Mouse (Mus musculus): ENCODE measurements around the gene Cep250.
"Not testable (repeated sequence)": the region's sequence is repeated elsewhere in the genome, so short reads cannot be mapped to it uniquely, and the experiment has no call there.

The Cep250 gene

GRCm38 (mm10) chr2:155956134-155957059 lies at the start of gene Cep250:
Gene Cep250, plus strand, starts transcription at chr2:155956458.
- DNase-seq (ENCODE audit: low spot score in 2 of 2), result peak; percentile 73 to 80

DNA sequence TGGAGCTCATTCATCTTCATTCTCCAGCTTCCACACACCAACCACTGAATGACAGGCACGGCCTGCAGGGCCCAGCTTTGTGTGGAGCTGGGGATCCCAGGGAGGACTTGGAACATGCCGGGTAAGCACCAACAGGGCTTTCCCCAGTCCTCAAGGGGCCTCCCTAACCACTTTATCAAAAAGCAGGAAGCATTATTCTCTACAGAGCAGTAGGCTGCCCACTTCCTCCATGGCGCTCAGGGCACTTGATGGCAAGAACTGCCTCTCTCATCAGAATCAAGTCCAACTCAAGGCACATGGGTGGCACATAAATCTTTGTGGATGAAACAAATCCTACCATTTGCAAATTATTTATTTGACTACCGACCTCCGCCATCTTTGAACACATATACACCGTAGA lies 41.6 kb upstream of the Cep250 start:
- no peak for DNase-seq (ENCODE audit: low spot score in 2 of 2)

GRCm38 (mm10) chr2:155923143-155923542 lies 33.1 kb upstream of the Cep250 start:
- no peak for DNase-seq (ENCODE audit: low spot score in 2 of 2)

- not testable (repeated sequence) for DNase-seq (ENCODE audit: low spot score in 2 of 2)
Measured at GRCm38 (mm10) chr2:155925213-155925612, 31.0 kb upstream of the Cep250 start.

GRCm38 (mm10) chr2:155928711-155929345 lies 27.4 kb upstream of the Cep250 start:
- DNase-seq (ENCODE audit: low spot score in 2 of 2), result no peak

- DNase-seq (ENCODE audit: low spot score in 2 of 2), result peak; percentile 93
Measured at GRCm38 (mm10) chr2:155929531-155930442, 26.5 kb upstream of the Cep250 start, which contains the start of gene Uqcc1. Gene Uqcc1, minus strand, starts transcription at chr2:155930310.

DNA sequence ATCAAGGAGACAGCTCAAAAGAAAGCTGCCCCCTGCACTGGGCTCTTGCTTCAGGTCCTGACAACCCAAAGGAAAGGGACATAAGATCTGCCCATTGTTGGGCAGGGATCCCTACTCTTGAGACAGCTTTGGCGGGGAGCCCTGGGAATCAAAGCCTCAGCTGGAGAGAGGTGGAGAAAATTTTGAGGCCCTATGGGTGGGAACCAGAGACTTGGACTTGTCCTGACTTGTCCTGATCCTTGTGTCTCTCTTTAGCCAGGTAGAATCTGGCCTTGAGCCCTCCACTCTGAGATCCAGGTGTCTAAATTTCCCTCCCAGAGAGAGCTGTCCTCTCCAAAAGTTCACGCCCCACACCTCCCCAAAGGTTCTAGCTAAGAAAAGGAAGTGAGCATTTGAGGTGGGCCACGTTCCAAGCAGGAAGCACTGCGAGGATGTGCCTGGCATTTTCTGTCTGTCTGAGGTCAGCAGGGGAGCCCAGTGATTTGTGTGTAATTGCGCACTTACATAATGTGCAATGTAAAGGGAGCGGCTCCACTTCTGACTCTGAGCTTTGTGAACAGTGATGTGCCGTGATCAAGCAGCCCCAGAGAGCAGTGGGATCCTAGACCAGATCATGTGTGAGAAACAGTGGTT lies 16.2 kb upstream of the Cep250 start:
- DNase-seq (ENCODE audit: low spot score in 2 of 2), result no peak

DNA sequence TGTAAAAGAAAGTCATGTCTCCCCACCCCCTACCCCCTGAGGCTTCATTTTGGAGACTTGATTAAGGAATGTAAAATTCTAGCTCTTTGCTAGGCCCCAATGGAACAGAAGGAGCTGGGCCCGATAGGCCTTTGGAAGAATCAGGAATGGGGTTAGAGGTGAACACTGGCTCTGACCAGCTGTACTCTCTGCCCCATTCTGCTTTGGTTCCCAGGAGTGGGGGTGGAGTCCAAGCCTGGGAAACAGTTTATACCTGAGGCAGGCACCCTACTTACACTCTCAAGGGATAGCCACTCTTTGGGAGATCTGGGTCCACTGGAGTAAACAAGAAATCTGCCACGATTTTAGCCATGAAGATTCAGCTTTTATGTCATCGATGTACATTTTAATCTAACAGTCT lies 15.6 kb upstream of the Cep250 start, which contains the start of gene Gm15557:
Gene Gm15557 (plus strand): TSS at position 48 of the 400 bp plus-strand sequence.
- no peak for DNase-seq (ENCODE audit: low spot score in 2 of 2)

DNA sequence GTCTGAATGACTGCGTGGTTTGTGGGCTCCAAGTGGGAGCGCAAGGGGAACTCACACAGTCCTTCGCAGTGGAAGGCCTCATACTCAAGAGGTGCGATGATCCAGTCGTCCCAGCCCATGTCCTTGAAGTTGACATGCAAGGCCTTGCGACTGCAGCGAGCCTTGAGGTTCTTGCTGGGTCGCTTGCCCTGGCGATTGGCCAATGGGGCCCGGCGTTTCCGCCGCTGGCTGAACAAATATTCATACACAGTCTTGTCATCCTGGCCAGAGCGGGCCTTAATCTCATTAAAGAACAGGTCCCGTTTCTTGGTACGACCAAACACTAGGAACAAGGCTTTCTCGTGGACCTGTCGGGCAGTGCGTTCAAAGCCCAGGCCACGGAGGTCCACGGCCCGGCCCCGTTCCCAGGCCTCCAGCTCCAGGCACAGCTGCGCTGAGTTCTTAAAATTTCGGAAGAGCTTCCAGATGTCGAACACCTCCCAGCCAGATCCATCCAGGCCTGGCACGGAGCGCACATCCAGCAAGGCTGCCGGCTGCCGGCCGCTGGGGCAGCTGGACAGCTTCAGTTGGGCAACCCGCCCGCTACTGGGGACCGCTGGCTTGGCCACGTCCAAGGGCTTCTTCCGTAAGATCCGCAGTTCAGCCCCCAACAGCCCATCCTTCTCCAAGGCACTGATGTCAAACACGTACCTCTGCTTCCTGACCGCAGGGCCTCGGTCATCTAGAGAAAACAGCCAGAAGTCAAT lies 14.4 kb upstream of the Cep250 start:
- DNase-seq (ENCODE audit: low spot score in 2 of 2), result no peak

DNA sequence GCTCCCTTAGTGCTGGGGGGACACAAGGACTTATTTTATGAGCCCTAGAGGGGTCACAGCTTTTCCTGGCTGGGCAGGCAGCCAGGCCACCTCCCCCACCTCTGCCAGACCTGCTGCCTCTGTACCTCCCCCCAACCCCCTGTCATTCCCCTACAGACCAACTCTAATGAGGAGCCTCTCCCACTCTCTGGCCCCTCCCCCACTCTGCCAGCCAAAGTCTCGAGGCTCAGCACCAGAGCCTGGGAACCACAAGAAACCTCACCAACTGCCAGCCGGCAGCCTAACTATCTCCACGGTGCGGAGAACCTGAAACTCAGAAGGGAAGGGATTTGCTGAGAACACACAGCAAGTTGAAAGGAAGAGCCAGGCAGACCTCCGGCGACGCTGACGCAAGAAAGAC lies 12.8 kb upstream of the Cep250 start:
- DNase-seq (ENCODE audit: low spot score in 2 of 2), result no peak

GRCm38 (mm10) chr2:155944685-155945084 lies 11.6 kb upstream of the Cep250 start:
- DNase-seq (ENCODE audit: low spot score in 2 of 2), result no peak

- DNase-seq (ENCODE audit: low spot score in 2 of 2), result peak; percentile 29 to 31
Measured at GRCm38 (mm10) chr2:155945124-155945523, 11.1 kb upstream of the Cep250 start, which contains the start of gene Gdf5. Gene Gdf5, minus strand, starts transcription at chr2:155945367.

GRCm38 (mm10) chr2:155945580-155945979 lies 10.7 kb upstream of the Cep250 start:
- DNase-seq (ENCODE audit: low spot score in 2 of 2), result no peak

GRCm38 (mm10) chr2:155946069-155946468 lies 10.2 kb upstream of the Cep250 start:
- DNase-seq (ENCODE audit: low spot score in 2 of 2), result peak; percentile 34 to 70

GRCm38 (mm10) chr2:155946499-155946898 lies 9.8 kb upstream of the Cep250 start:
- DNase-seq (ENCODE audit: low spot score in 2 of 2), result no peak

- DNase-seq (ENCODE audit: low spot score in 2 of 2), result no peak
Measured at GRCm38 (mm10) chr2:155947390-155948002, 8.8 kb upstream of the Cep250 start.

GRCm38 (mm10) chr2:155949362-155949761 lies 6.9 kb upstream of the Cep250 start:
- DNase-seq (ENCODE audit: low spot score in 2 of 2), result no peak

- DNase-seq (ENCODE audit: low spot score in 2 of 2), result peak; percentile 52 to 59
Measured at GRCm38 (mm10) chr2:155952006-155952405, 4.3 kb upstream of the Cep250 start.

- no peak for DNase-seq (ENCODE audit: low spot score in 2 of 2)
Measured at GRCm38 (mm10) chr2:155959981-155960380, 3.7 kb downstream of the Cep250 start.

GRCm38 (mm10) chr2:155961862-155962261 lies 5.6 kb downstream of the Cep250 start:
- DNase-seq (ENCODE audit: low spot score in 2 of 2), result no peak
